Mouse (Mus musculus) layer of hippocampus, adult 9-10 months (tissue): ENCODE data around the gene Shisa7.
A peak's percentile ranks its signal among the peaks of the same experiment; 100 is the strongest.
"Not testable (repeated sequence)": the region's sequence is repeated elsewhere in the genome, so short reads cannot be mapped to it uniquely, and the experiment has no call there.

ENCODE experiments used
- DNase-seq: peaks from one replicate; pipeline ENCODE4 v3.0.0; 2022; ENCODE audit warnings: low spot score

Gene Shisa7

DNA sequence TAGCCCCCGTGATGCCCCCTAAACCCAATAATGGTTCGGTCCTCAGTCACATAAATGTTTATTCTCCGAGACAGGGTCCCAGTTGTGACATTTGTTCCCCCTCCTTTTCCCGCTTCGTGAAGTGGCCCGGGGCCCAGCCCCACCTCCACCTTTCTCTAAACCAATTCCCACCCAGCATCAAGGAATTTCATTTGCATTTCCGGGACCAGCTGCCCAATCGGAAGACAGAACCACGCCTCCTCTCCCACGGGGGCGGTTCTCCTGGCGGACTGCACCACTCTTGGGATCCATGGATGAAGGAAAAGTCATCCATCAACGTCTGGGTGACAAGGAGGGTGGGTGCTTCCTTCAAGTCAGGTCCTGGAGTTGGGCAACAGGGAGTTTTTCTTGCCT is 417 bp upstream of the Shisa7 start:
- DNase-seq: peak; percentile 76

- DNase-seq: no peak
These were observed 772 bp downstream of the Shisa7 start for GRCm38 (mm10) chr7:4843604-4844244.

- no peak for DNase-seq
These were observed 1.8 kb downstream of the Shisa7 start for GRCm38 (mm10) chr7:4842634-4843131.

- DNase-seq: peak; percentile 67
These were observed 2.4 kb downstream of the Shisa7 start for GRCm38 (mm10) chr7:4842077-4842476.

DNA sequence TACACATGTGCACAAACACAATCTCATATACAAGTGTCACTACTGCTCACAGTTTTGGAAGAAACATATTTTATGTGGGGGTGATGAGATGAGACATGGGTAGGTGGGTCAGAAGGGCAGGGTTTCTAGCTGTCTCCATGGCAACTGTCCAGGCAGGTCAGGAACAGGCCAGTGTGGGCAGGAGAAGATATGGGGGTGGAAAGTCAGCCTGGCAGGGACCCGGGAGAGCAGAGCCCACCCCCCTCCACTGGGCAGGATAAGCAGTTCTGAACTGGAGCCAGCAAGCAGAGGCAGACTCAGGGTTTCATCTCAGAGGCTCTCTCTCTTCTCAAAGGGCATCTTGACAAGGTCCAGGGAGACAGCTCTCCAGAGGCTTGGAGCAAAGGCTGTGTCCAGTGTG is 6.9 kb downstream of the Shisa7 start:
- no peak for DNase-seq

DNA sequence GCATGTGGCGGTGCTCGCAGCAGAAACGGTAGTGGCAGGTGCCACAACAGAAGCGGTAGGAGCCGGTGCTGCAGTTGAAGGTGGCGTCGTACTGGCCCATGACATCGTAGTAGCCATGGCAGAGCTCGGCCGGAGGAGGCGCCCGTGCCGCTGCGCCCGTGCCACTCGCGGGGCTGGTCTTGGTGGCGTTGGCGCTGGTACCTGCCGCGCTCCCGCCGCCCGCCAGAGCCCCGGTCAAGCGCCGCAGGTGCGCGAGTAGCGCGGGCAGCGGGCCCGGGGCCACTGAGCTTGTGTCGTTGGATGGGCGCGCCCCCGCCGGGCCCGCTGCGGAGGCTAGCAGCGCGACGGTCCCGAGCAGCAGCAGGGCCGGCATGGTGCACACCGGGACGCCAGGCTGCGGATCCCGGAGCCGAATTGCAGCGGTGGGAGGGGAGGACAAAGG is 8.1 kb downstream of the Shisa7 start:
- no peak for DNase-seq

DNA sequence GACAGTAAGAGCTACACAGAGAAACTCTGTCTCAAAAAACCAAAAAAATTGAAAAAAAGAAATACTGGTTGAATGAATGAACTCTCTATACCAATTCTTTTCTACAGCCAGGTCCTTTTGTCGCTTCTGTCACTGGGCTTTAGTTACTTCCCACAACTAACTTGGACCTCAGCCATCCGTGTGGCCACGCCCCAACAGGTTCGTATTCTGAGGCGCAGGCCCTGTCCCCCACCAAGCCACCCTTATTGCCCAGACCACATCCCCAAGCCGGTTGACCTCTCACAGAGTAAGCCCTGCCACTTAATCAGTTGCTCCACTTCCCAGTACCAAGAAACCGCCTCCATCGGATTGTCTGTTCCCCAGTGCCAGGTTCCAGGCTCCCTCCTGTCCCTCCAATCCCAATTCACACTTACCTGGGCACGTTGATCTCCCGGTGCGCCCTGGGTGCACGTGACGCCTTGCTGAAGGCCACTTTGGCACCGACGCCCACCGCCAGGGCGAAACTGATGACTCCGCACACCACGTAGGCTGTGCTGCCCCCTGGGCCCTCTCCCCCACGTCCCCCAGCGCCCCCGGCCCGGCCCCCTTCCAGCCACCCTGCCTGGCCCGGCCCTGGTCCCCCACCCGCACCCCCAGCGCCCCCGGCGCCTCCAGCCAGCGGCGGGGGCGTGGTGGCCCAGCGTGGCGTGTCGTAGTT is 8.7 kb downstream of the Shisa7 start:
- DNase-seq: no peak

GRCm38 (mm10) chr7:4830476-4830875 is 14.0 kb downstream of the Shisa7 start:
- DNase-seq: no peak

DNA sequence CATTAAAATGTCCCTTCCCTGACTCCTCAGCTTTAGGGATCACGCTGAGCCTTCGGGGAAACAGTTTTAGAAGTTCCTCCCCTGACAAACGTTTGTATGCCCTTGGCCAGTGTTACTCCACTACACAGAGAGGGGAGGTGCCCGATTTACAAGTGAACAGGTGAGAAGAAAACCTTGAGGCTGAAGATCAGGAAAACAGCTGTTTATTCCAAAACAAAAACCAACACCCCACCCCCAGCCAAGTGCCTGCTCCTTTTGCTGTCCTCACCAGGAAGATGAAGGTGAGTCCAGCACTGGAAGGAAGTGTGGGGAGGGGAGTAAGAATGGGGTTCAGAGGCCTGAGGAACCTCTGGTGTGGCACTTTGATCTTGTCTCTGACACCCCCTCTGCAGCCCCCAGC is 19.1 kb downstream of the Shisa7 start:
- no peak for DNase-seq

DNA sequence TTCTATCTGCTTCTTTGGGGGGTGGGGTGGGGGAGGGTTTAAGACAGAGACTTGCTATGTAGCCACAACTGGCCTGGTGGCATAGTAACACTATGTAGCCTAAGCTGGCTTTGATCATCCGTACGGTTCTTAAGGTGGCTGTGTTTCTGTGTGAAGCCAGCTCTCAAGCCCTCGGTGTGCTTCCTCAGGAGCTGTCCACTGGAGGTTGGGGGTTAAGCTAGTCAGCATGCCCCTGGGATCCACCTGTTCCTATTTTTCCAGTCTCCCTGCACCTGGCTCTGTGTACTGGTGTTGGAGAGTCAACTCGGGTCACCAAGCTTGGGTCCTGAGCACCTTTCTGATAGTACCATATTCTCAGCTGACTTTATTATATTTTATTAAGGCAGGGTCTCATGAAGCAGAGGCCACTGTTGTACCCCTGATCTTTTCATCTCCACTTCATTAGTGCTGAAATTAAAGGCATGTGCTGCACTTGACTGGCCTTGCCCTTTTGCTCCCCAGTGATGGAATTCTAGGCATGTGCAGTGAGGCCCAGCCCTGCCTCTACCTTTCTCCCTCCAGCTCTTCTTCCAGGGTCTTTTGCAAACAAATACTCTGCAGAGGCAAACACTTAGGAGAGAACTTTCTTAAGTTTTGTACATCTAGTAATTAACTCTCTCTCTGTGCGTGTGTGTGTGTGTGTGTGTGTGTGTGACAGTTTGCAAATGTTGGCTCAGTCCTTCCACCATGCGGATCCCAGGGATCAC is 22.2 kb downstream of the Shisa7 start:
- no peak for DNase-seq

DNA sequence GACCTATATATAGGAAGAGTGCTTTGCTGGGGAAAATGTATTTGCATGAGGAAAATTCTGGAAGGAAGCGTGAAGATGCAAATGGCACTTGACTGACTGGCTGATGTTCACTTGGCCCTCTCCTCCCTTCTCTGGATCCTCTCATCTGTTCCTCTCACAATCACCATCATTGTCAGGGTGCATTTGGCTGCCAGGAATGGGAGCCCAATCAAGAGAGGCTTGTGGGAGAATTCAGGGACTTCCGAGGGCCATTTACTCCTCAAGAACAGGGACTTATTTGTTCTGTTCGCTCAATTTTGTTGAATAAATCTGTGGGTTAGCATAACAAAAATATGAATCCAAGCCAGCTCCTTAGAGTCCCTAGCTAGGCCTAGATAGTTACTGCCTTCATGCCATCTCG is 22.8 kb downstream of the Shisa7 start:
- DNase-seq: no peak

- not testable (repeated sequence) for DNase-seq
These were observed 23.6 kb downstream of the Shisa7 start for GRCm38 (mm10) chr7:4820925-4821324.

DNA sequence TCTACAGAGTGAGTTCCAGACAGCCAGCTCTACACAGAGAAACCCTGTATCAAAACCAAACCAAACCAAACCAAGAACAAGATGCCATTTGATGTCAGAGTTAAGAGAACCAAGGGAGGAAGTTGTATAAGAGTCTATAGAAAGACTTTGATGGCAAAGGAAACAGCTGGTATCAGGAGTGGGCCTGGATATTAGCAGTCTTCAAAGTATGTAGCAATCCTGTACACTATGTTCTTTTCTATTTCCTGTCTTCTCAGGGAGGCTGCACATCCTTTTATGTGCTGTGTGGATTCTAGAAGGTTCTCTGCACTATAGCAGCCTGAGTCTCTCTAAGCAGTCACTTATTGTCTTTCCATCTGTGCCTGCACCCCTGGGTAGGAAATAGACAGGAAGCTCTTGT is 27.9 kb downstream of the Shisa7 start:
- DNase-seq: no peak

DNA sequence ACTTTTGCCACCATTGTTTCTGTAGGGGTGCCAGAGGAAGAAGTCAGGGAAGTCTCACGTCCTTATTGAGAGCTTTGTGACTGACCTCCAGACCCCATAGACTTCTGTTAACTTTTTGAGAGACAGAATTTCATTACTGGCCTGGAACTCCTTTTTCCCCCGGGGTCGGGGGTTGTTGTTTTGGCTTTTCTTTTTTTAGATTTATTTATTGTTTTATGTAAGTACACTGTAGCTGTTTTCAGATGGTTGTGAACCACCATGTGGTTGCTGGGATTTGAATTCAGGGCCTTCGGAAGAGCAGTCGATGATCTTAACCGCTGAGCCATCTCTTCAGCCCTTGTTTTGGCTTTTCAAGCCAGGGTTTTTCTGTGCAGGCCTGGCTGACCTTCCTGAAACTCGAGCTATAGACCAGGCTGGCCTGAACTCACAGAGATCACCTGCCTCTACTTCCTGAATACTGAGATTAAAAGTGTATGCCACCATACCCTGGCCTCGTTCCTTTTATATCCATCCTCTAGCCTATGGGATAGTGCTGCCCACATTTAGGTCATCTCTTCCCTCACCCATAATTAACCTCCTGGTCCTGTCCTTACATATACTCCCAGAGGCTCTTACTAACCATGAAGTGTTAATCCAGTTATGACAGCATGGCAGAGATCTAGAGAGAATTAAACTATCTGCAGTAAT is 31.2 kb downstream of the Shisa7 start:
- no peak for DNase-seq

- peak; percentile 98 for DNase-seq
These were observed 32.0 kb downstream of the Shisa7 start, which contains the start of gene Ube2s for GRCm38 (mm10) chr7:4812303-4813104. TSS of gene Ube2s (minus strand) at chr7:4812590.

- no peak for DNase-seq
These were observed 32.6 kb downstream of the Shisa7 start for GRCm38 (mm10) chr7:4811842-4812302.

DNA sequence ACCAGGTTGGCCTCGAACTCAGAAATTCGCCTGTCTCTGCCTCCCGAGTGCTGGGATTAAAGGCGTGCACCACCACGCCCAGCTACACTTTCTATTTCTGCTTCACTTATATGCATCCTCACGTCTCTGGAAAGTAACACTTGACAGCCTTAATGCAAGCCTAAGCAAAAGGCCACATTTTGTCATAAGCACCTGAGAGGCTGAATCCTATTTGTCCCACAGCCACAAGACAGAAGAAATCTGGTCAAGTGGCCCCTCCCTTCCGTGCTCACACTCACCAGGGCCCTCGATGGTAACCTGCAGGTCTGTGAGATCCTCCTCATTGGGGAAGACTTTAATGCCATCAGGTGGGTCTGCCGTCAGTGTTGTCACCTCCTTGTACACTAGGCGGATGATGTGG is 33.4 kb downstream of the Shisa7 start:
- DNase-seq: not testable (repeated sequence)

DNA sequence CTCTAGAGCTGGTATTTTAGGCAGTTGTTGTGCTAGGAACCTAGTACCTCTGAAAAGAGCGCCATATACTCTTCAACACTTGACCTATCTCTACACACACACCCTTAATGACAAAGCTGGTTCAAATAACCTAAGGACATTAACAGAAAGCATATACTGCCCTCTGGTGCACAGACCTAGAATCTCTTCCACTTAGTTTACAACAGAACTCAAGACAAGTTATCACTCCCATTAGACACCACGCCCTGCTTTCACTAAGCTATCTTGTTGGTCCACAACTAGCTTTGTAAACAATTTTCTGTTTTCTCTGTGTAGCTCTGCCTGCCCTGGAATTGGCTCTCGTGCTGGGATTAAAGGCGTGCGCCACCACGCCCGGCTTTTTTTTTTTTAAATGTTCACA is 37.8 kb downstream of the Shisa7 start:
- DNase-seq: no peak

DNA sequence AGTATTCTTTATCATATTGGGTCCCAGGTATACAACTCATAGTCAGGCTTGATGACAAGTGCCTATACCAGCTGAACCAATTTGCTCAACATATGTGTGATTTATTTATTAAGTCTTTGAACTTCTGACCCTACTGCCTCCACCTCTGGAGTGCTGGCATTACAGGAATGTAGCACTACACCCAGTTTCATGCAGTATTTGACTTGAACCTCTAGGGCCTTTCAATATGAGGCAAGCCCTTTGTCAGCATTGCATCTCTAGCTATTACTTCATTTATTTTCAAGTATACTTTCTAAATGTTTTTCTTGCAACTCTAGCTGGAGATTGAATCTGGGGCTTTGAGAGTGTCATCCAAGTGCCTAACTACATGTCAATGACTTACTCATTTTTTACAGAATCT is 42.2 kb downstream of the Shisa7 start:
- DNase-seq: no peak

GRCm38 (mm10) chr7:4795767-4796433 is 48.6 kb downstream of the Shisa7 start:
- DNase-seq: no peak
